Mouse (Mus musculus) forebrain, embryonic 14.5 days (tissue): ENCODE measurements around the gene Armcx6. TPM values are rescaled to one million over a fixed set of nuclear protein-coding genes. Genes with fewer than 3 reads are reported as not detected.
"Not testable (repeated sequence)": the region's sequence is repeated elsewhere in the genome, so short reads cannot be mapped to it uniquely, and the experiment has no call there.

Experiments
- ATAC-seq: fragments of 200-750 bp; cut with Nextera tagmentation; 2 replicates; pipeline ENCODE4 v1.8.0; 2017; ENCODE audit warnings: mild to moderate bottlenecking, moderate library complexity
- DNase-seq: peaks from one replicate; pipeline ENCODE4 v3.0.0-alpha.2; 2015; ENCODE audit warnings: low spot score
- H3K27ac ChIP-seq: fragments of 300-500 bp; sonication (generic); 2 replicates; pipeline ENCODE4 v1.5.1; 2014; ENCODE audit warnings: low read depth, mild to moderate bottlenecking, control low read depth, low read length, moderate library complexity
- H3K27me3 ChIP-seq: fragments of 300-500 bp; sonication (generic); replicated peaks from 2 replicates; pipeline ENCODE4 v1.6.1; 2014; ENCODE audit warnings: low read length, control low read depth, mixed read lengths; ENCODE audit not compliant: control insufficient read depth, insufficient read depth
- H3K36me3 ChIP-seq: fragments of 300-500 bp; sonication (generic); 2 replicates; pipeline ENCODE4 v1.6.1; 2014; ENCODE audit warnings: low read length, control low read depth; ENCODE audit not compliant: control insufficient read depth, insufficient read depth
- H3K4me1 ChIP-seq: fragments of 300-500 bp; sonication (generic); 2 replicates; pipeline ENCODE4 v1.6.1; 2014; ENCODE audit warnings: antibody characterized with exemption, low read length, control low read depth; ENCODE audit not compliant: control insufficient read depth, insufficient read depth
- H3K4me2 ChIP-seq: fragments of 300-500 bp; sonication (generic); 2 replicates; pipeline ENCODE4 v1.6.1; 2014; ENCODE audit warnings: mild to moderate bottlenecking, control low read depth, low read length
- H3K4me3 ChIP-seq: fragments of 300-500 bp; sonication (generic); 2 replicates; pipeline ENCODE4 v1.5.1; 2014; ENCODE audit warnings: low read depth, low read length, control low read depth
- H3K9ac ChIP-seq: fragments of 300-500 bp; sonication (generic); 2 replicates; pipeline ENCODE4 v1.6.1; 2014; ENCODE audit warnings: mild to moderate bottlenecking, low read length, control low read depth, moderate library complexity
- H3K9me3 ChIP-seq: fragments of 300-500 bp; sonication (generic); replicated peaks from 2 replicates; pipeline ENCODE4 v1.6.1; 2016; ENCODE audit warnings: low read length, control low read depth, mixed read lengths; ENCODE audit not compliant: control insufficient read depth
- WGBS: fragments of 180-500 bp; shearing (Covaris S2); extraction: QIAGEN DNeasy Blood & Tissue Kit; methylation state at CpG from one replicate; pipeline ENCODE4 v1.1.7; 2014; 5-methylcytosine and 5-hydroxymethylcytosine counted together
- polyA plus RNA-seq: library from polyadenylated mRNA; unstranded; fragments of >200 nt; fragmentation: Nextera tagmentation; extraction: Ambion mirVana; gene quantifications from 2 replicates; pipeline ENCODE4 v1.2.1, GENCODE M21; 2014

The Armcx6 gene
- 25.7 and 28.9 TPM in 2 replicates for polyA plus RNA-seq

GRCm38 (mm10) chrX:134750764-134751592 lies at the start of gene Armcx6:
Gene Armcx6 (minus strand): TSS chrX:134751417.
- Histone ChIP-seq H3K27ac (peak within 1 kb of the TSS; percentile 65), H3K4me2 (peak within 1 kb of the TSS; percentile 57), H3K4me3 (peak within 1 kb of the TSS; percentile 43), H3K27me3 (no peaks in the 10 kb centered on the region), H3K36me3 (no peaks in the 10 kb centered on the region), H3K9me3 (no peaks in the 10 kb centered on the region), H3K9ac (peak within 1 kb of the TSS; percentile 69), H3K4me1 (no peaks in the 10 kb centered on the region)
- 32% methylated on average over 35 of the region's 36 CpGs for WGBS
- peak; percentile 96 for ATAC-seq
- peak; percentile 90 for DNase-seq

GRCm38 (mm10) chrX:134787728-134788127 lies 36.5 kb upstream of the Armcx6 start:
- DNase-seq (no peak), ATAC-seq (no peak)
- Histone ChIP-seq H3K27ac (no peak overlapping the region), H3K4me2 (no peak overlapping the region), H3K36me3 (no peaks in the 10 kb centered on the region), H3K4me1 (no peaks in the 10 kb centered on the region), H3K27me3 (no peaks in the 10 kb centered on the region), H3K4me3 (no peak overlapping the region), H3K9ac (no peak overlapping the region), H3K9me3 (no peaks in the 10 kb centered on the region)
- 72% methylated on average over 4 of the region's 4 CpGs for WGBS

- not testable (repeated sequence) for H3K4me3 ChIP-seq, DNase-seq, ATAC-seq, H3K9me3 ChIP-seq, H3K27ac ChIP-seq, H3K4me1 ChIP-seq, H3K4me2 ChIP-seq, H3K9ac ChIP-seq, H3K36me3 ChIP-seq, H3K27me3 ChIP-seq
- WGBS, result 39% methylated on average over 4 of the region's 4 CpGs
These were observed 12.4 kb upstream of the Armcx6 start for GRCm38 (mm10) chrX:134763428-134764198.

- H3K36me3 ChIP-seq, result no peaks in the 10 kb centered on the region
- no peak overlapping the region; the same call in 1 of the 2 replicates for H3K27ac ChIP-seq
- ATAC-seq (0 out of 2 replicates have a peak, but pooled peaks have one; percentile 37), DNase-seq (peak; percentile 21)
- no peaks in the 10 kb centered on the region for H3K4me1 ChIP-seq
- peak overlapping the region; percentile 54 for H3K4me2 ChIP-seq
- H3K9ac ChIP-seq, result peak overlapping the region; percentile 80
- H3K4me3 ChIP-seq, result peak overlapping the region; percentile 45
- H3K9me3 ChIP-seq, result no peaks in the 10 kb centered on the region
- H3K27me3 ChIP-seq, result no peaks in the 10 kb centered on the region
- 35% methylated on average over 13 of the region's 13 CpGs for WGBS
These were observed 6.2 kb upstream of the Armcx6 start for GRCm38 (mm10) chrX:134757293-134757995.

- DNase-seq (peak; percentile 88), ATAC-seq (peak; percentile 95)
- Histone ChIP-seq H3K4me1 (no peaks in the 10 kb centered on the region), H3K36me3 (no peaks in the 10 kb centered on the region), H3K4me3 (peak within 1 kb of the TSS; percentile 45), H3K4me2 (peak within 1 kb of the TSS; percentile 54), H3K9ac (peak within 1 kb of the TSS; percentile 80), H3K27me3 (no peaks in the 10 kb centered on the region), H3K9me3 (no peaks in the 10 kb centered on the region), H3K27ac (peak within 1 kb of the TSS; percentile 65)
- WGBS, result 39% methylated on average over 46 of the region's 46 CpGs
These were observed 5.4 kb upstream of the Armcx6 start, which contains the start of gene Armcx3 for GRCm38 (mm10) chrX:134756434-134757292. Gene Armcx3 (plus strand): TSS chrX:134756595.

- 24% methylated on average over 4 of the region's 4 CpGs for WGBS
- DNase-seq, result no peak
- ATAC-seq, result no peak
- Histone ChIP-seq H3K4me3 (no peak overlapping the region), H3K36me3 (no peaks in the 10 kb centered on the region), H3K4me1 (no peaks in the 10 kb centered on the region), H3K9me3 (no peaks in the 10 kb centered on the region), H3K27ac (no peak overlapping the region), H3K27me3 (no peaks in the 10 kb centered on the region), H3K4me2 (no peak overlapping the region), H3K9ac (no peak overlapping the region)
These were observed 1.4 kb upstream of the Armcx6 start for GRCm38 (mm10) chrX:134752584-134752983.

- Histone ChIP-seq H3K4me2 (no peak overlapping the region), H3K4me3 (no peak overlapping the region), H3K36me3 (no peaks in the 10 kb centered on the region), H3K9me3 (no peaks in the 10 kb centered on the region), H3K27ac (no peak overlapping the region), H3K27me3 (no peaks in the 10 kb centered on the region), H3K4me1 (no peaks in the 10 kb centered on the region), H3K9ac (no peak overlapping the region)
- ATAC-seq (no peak), DNase-seq (no peak)
- WGBS, result 59% methylated on average over 2 of the region's 2 CpGs
These were observed 693 bp upstream of the Armcx6 start for GRCm38 (mm10) chrX:134751910-134752309.

- Histone ChIP-seq H3K4me3 (no peak overlapping the region), H3K4me2 (no peak overlapping the region), H3K9me3 (no peaks in the 10 kb centered on the region), H3K36me3 (no peaks in the 10 kb centered on the region), H3K9ac (no peak overlapping the region), H3K27ac (no peak overlapping the region), H3K27me3 (no peaks in the 10 kb centered on the region), H3K4me1 (no peaks in the 10 kb centered on the region)
- 52% methylated on average over 5 of the region's 5 CpGs for WGBS
- DNase-seq, result peak; percentile 56
- no peak; the same call in 1 of the 2 replicates for ATAC-seq
These were observed 4.8 kb downstream of the Armcx6 start for GRCm38 (mm10) chrX:134746459-134746858.
